Mouse (Mus musculus) ovary, adult 18-20 months (tissue): Measurements from ENCODE around the gene Gm7075.
"Not testable (repeated sequence)": the region's sequence is repeated elsewhere in the genome, so short reads cannot be mapped to it uniquely, and the experiment has no call there.

ENCODE experiments used
- DNase-seq: peaks from one replicate; pipeline ENCODE4 v3.0.0; 2022; ENCODE audit warnings: low spot score, mixed read lengths

Gene Gm7075

DNA sequence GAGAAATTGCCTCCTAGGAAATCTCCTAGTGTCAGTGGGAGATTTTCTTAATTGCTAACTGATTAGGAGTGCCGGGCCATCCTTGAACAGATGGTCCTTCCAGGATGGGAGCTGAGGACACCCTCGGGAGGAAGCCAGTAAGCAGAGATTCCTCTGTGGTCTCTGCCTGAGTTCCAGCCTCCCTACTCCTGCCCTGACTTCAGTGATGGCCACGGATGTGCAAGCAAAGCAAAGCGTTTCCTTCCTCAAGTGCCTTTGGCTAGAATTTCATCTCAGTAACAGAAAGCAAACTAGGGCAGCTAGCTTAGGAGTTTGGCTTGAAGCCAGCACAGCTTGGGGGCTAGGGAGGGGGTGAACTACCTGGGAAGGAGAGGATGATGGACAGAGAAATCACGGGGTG is 4.5 kb downstream of the Gm7075 start:
- DNase-seq: no peak

GRCm38 (mm10) chr10:63415850-63416249 is 5.7 kb downstream of the Gm7075 start:
- DNase-seq: no peak

GRCm38 (mm10) chr10:63415287-63415686 is 6.3 kb downstream of the Gm7075 start:
- DNase-seq: no peak

DNA sequence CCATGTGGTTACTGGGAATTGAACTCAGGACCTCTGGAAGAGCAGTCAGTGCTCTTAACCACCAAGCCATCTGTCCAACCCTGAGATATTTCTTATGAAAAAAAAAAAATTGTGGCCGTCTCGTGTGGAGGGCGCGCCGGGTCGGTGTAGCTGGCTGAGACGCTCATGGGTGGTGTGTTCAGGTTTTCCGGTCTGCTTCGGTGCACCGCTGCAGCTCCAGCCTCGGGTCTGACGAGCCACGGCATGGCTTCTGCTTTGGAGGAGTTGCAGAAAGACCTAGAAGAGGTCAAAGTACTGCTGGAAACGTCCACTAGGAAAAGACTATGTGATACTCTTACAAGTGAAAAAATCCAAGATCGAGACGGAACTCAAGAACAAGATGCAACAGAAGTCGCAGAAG is 8.8 kb downstream of the Gm7075 start:
- DNase-seq: no peak

DNA sequence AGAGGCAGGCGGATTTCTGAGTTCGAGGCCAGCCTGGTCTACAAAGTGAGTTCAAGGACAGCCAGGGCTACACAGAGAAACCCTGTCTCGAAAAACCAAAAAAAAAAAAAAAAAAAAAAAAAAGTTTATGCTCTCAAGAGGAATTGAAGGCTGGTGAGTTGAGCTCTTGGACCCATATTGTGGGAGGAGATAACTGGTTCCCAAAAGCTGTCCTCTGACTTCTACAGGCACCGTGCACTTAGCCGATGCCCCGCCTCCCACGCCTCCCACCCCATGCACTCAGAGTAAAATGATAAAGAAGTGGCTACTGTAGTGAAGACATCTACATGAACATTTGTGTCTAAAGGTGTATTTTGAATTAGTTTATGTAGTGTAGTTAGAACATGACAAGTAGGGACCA is 9.9 kb downstream of the Gm7075 start:
- not testable (repeated sequence) for DNase-seq

GRCm38 (mm10) chr10:63410162-63410956 is 11.2 kb downstream of the Gm7075 start:
- no peak for DNase-seq

DNA sequence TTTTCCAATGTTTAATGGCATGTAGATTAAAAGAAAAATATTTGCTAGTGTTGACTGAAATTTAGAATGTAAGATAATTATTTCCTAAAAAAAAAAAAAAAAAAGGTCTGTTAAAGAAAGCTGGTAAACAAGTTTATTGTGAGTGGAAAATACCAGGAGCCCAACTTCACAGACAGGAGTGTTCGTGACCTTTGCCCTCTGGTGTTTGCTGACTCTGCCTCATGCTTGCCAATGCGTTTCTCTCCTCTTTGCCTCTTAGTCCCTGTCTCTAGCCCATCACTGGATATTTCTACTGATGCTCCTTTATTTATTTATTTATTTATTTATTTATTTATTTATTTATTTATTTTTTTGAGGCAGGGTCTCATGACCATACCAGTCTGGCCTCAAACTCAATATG is 18.0 kb downstream of the Gm7075 start:
- no peak for DNase-seq

DNA sequence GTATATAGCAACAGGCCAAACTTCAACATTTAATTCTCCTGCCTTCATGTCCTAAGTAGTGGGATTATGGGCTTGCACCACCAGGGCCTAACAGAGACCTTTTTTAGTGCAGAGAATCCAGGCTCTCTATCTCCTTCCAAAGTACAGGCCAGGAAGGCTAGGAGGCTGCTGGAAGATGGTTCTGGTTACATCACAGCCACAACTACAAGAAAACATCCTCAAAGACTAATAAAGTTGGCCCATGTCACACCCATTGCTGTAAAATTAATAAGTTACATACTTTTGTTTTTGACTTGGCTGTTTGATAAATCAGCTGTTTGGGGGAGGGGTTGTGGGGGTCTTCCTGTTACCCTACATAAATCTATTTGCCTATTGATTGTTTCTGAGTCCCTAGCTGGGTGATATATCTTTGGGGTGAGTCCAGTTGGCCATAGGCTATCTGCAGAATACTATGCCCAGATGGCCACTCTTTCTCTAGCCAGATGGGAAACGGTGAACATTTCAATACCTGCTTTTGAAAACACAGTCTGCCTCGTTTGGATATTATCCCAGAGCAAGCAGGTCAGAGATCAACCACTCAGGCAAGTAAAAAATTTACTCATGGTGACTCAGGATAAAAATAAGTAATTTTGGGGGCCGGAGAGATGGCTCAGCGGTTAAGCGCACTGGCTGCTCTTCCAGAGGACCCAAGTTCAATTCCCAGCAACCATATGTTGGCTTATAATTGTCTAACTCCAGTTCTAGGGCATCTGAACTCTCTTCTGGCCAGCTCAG is 18.7 kb downstream of the Gm7075 start:
- no peak for DNase-seq

- DNase-seq: no peak
Observed at GRCm38 (mm10) chr10:63396963-63397362, 24.6 kb downstream of the Gm7075 start.

DNA sequence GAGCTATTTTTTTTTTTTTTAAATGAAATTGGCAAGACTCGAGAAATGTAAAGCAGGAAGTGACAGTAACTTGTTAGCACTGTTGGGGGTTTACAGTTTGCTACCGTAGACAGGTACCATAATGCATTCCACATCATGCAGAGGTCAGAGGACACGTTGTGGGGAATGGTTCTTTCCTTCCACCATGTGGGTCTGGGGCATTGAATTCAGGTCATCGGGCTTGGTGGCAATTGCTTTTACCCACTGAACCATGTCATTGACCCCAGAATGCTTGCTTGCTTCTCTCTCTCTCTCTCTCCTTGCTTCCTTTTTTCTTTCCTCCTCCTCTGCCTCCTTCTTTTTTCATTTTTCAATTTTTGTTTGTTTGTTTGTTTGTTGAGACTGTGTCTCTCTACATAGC is 32.6 kb downstream of the Gm7075 start:
- no peak for DNase-seq

GRCm38 (mm10) chr10:63386991-63387390 is 34.6 kb downstream of the Gm7075 start:
- no peak for DNase-seq

DNA sequence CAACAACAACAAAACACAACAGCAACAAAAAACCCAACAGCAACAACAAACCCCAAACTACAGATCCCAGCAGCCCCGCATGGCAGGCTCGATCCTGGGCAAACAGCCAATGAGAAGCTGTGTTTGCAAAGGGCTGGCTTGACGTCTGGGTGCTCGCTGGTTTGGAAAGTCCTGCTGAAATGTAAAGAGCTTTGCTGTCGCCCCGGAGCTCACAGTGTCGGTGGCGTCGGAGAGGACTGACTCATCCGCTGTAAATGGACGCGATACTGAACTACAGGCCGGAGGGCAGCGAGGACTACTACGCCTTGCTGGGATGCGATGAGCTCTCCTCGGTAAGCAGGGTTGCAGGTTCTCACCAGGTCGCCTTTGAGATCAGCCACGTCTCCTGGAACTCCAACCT is 35.1 kb downstream of the Gm7075 start:
- DNase-seq: peak; percentile 70

DNA sequence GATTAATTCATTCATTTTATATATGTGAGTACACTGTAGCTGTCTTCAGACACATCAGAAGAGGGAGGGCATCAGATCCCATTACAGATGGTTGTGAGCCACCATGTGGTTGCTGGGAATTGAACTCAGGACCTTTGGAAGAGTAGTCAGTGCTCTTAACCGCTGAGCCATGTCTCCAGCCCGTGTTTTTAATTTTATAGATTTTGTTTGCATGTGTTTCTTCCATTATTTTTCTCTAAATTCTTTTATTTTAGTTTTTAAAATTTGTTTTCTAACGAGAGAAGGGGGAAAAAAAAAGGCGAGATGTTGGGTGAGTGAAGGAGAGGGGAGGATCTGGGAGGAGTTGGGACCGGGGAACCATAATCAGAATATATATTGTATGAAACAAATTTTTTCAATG is 35.7 kb downstream of the Gm7075 start:
- not testable (repeated sequence) for DNase-seq

DNA sequence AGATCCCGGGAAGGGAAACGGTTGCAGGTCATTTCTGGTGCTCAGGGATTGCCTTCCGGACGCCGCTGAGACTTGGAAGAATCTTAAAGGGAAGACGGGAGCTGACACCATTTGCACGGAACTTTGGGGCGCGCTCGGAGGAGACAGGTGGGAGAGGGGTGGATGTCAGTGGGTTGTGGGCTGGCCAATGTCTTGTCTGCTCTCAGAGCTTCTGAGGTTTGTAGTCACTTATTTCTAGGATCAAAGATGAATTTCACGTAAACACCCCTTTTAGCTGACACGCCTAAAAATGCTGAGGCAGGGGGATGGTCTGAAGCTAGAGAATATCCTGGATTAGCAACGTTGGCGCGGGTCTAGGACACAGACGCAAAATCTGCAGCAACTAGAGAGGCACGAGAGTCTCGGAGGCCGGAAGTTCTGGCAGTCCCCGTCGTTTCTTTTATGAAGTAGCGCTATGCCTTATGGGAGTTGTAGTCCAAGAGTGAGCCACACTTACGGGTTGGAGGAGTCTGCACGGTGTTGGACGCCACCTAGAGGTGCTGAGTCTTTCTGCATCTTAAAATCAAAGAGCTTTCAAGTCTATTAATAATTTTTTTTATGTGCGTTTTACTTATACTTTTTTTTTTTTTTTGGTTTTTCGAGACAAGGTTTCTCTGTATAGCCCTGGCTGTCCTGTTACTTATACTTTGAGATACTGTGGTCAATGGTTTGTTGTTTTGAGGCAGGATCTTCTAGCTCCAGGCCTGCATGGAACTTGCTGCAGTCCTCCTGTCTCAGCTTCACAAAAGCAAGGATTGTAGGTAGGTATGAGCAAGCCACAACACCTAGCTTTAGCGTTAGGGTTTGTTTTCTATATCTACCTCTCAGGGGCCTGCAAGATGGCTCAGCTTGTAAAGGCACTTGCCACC is 39.0 kb downstream of the Gm7075 start, which contains the start of gene Dnajc12:
Gene Dnajc12 (plus strand): TSS at position 72 of the 908 bp plus-strand sequence.
- peak; percentile 77 for DNase-seq

DNA sequence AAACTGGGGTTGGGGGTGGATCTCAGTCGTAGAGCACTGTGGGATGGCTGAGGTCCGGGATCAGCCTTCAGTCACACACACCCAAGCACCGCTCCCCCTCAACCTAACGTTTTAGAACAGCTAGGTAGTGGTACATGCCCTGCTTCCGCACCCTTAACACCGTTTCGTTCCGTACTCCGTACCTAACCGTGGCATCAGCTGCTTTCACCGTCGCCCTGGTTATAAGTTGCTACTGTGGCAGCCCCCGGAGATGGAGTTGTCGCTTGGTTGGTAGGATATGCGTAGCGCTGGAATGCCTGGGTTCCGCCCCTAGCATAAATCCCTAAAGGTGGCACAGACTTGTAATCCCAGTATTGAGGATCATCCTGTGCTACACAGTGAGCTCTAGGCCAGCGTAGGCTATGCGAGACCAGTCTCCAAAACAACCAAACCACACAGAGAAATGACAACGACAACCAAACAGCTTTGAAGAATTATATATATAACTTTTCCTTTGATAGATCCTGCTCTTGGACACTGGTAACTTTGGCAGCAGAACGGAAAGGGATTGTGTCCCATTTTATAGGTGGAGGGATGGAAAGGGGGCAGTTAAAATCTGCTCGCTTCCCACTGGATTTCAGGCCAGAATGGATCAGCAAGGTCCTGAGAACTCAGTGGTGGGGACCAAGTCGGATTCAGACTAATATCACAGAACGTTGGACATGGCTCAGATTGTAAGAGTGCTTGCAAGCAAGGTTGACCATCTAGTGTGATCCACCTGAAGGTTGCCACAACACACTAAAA is 39.9 kb downstream of the Gm7075 start, which contains the start of gene Sirt1:
Gene Sirt1 (minus strand): TSS at position 207 of the 783 bp plus-strand sequence.
- no peak for DNase-seq

GRCm38 (mm10) chr10:63378948-63379680 is 42.5 kb downstream of the Gm7075 start:
- no peak for DNase-seq

DNA sequence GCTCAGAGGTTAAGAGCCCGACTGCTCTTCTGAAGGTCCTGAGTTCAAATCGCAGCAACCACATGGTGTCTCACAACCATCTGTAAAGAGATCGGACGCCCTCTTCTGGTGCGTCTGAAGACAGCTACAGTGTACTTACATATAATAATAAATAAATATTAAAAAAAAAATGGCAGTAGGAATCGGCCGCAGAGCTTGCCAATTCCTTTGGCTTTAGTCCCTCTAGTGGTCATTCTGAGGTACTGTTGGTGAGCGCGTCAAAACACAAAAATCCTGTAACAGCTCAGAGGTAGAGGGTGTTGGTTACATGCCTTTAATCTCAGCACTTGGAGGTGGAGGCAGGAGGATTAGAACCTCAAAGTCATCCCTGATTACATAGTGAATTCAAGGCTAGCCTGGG is 44.1 kb downstream of the Gm7075 start:
- DNase-seq: peak; percentile 25

DNA sequence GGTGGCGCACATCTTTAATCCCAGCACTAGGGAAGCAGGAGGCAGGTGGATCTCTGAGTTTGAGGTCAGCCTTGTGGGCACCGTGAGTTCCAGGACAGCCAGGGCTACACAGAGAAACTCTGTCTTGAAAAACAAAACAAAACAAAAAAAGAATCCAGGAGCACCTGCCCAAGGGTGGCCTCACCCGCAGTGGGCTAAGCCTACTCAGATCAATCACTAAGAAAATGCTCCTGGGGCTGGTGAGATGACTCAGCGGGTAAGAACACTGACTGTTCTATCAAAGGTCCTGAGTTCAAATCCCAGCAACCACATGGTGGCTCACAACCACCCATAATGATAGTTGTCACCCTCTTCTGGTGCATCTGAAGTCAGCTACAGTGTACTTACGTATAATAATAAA is 45.3 kb downstream of the Gm7075 start:
- no peak for DNase-seq
